Mouse (Mus musculus) kidney, adult 18-20 months (tissue): ENCODE measurements around the gene Btbd1.

Source experiments
- DNase-seq: peaks from one replicate; pipeline ENCODE4 v3.0.0; 2021

Btbd1 gene

GRCm38 (mm10) chr7:81829379-81829894 is at the start of gene Btbd1:
Gene Btbd1, minus strand, starts transcription at chr7:81829431.
- DNase-seq = peak; percentile 88

GRCm38 (mm10) chr7:81875372-81875771 is 46.1 kb upstream of the Btbd1 start:
- DNase-seq = no peak

- no peak for DNase-seq
Observed at GRCm38 (mm10) chr7:81874636-81875035, 45.4 kb upstream of the Btbd1 start.

DNA sequence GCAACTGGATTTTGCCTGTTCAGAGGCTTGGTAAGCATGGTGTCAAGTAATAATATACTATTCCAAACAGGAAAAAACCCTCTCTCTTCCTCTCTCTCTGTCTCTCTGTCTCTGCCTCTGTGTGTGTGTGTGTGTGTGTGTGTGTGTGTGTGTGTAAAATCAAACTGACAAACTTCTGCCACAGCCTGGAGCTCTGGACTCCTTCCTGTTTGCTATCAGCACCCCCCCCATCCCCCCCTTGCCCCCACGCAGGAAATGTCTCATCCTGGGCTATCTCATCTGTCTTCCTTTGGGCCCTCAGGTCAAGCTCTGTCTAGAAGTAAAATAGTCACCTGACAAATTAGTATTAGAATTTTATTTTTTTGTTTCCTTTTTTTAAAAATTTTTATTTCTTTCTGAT is 44.6 kb upstream of the Btbd1 start:
- DNase-seq = no peak

- no peak for DNase-seq
Observed at GRCm38 (mm10) chr7:81872493-81873013, 43.3 kb upstream of the Btbd1 start.

DNA sequence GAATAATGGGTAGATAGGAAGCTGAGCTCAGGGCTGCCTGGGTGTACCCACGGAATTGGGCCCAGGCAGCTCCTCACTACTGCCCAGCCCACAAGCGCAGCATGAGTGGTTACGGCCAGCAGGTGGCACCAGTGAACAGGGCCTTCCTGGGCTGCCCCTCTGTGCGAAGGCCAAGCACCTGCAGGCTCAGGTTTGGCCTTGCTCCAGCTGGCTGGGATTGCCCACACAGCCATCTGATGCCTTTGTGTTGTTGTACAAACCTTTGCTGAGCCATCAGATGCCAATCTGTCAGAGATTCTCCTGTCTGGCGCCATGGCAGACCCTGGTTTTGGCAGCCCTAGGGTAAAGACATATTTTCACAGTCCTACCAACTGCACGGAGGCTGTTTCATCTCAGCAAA is 38.9 kb upstream of the Btbd1 start:
- peak; percentile 84 for DNase-seq

GRCm38 (mm10) chr7:81867231-81867930 is 38.1 kb upstream of the Btbd1 start:
- DNase-seq = no peak

DNA sequence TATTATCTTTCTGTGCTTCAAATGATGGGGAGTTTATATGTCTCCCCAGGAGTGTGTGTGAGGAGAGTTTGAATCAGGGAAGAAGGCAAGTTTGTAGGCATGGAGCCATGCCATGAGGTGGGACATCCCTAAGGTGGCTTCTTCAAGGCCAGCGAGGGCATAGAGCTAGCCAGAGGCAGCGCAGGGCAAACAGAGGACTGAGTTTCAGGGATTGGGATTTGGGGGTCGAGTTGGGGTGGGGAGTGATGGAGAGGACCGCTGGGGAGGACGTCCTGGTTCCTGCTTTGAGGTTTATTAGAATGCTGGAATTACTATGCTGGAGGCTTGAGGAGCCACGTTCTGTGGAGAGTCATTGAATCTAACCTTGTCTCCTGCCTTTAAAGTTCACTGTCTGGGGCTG is 36.7 kb upstream of the Btbd1 start:
- DNase-seq = no peak

DNA sequence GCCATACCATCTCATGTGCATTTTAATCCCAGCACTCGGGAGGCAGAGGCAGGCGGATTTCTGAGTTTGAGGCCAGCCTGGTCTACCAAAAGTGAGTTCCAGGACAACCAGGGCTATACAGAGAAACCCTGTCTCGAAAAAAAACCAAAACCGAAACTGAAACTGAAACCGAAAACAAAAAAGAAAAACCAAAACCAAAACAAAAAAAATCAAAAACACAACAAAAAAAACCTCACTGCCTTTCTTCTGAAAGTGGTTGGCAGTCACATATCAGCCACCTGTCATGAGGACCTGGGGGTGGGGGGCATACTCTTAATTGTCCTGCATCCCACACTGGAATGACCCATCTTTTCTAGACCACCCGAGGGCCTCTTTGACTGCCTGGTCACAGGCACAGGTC is 35.3 kb upstream of the Btbd1 start:
- DNase-seq = no peak

DNA sequence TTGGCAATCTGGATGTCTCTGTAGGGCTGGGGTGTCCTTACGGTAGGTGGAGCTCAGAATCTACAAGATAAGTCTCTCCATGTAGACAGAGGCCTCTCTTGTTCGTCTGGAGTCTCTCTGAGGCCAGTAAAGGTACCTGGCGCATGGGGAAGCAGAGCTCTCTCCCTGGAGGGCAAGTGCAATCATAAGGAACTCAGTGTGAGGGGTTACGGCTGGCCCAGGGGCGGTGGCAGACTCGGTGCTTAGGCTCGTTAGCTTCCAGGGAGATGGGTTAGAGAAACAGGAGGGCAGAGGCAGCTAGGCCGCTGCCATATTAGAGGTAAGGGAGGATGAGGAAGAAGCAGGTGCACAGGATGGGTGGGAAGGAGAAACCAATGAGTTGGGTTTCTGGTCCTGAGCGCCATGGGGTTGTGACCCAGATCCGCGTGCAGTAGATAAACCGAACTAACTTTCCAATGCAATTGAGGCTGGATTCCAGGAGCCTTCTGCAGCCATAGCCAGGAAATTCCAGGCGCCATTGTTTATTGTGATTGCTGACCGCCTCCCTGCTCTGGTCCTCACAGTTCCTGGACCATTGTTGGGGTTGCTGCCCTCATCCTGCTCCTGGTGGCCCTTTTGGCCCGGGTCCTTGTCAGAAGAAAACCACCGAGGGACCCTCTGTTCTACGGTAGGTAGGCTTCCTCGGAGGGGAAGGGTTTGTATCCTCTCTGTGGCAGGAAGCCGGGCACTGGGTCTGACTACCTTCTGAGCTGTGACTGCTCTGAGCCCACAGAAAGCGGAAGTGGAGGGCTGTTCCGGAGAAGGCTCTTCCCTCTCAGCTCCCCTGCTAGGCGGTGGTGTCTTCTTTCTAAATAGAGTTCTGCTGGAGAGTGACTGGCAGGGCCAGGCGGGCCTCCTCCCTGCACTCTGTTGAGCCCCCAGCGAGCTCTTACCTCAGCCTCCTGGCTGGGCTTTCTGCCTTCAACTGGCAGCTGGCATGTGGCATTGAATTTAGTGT is 33.7 kb upstream of the Btbd1 start:
- no peak for DNase-seq

DNA sequence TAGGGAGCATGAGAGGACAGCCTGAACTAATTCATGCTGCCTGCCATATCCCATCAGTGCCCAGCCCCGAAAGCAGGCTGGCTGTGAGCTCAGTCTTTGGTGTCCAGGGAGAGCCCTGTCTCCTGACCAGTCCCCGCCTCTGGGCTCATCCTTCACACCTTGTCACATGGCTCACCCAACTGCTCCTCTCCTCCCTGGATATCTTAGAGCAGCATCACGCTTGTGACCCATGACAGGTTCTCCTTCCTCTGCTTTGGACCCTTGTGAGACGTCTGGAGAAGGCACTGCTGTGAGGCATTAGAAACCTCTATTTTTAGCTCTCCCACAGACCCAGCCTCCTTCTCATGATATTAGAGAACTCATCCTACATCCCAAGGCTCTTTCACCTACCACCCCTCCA is 32.7 kb upstream of the Btbd1 start:
- no peak for DNase-seq

DNA sequence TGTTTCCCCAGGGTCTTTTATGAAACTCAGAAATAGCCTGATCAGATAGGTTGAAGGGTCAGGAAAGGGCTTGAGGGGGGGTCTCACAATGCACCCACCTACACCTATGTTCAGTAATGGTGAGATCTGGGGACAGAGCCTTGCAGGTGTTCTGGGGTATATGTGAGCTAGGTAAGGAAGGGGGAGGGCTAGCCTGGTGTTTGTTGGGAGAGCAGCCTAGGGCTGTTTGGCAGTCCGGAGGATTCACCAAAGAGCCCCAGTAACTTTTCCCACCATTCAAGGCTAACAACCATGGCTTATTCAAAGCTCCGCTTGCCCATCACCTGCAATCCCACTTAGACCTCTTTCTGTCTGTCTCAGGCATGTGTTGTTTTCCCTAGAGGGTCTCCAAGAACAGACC is 32.2 kb upstream of the Btbd1 start:
- no peak for DNase-seq

- no peak for DNase-seq
Observed at GRCm38 (mm10) chr7:81860996-81861395, 31.8 kb upstream of the Btbd1 start.

DNA sequence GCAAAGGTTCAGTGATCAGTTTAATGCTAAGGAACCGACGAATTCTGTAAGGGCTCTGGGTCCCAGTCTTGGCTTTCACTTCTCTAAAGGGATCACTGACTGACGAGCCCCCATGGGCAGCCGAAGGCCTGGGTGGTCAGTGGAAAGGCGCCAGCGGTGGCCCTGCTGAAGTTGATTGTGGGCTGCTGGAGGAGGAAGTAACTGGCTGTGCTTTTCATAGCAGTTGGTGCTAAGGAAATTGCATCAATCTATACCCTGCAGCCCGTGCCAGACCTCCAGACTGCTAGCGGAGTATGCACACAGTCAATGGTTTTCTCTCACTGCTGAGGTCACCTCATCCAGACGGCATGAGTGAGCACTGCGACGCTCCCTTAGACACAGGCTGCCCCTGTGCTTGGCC is 30.8 kb upstream of the Btbd1 start:
- DNase-seq = no peak

DNA sequence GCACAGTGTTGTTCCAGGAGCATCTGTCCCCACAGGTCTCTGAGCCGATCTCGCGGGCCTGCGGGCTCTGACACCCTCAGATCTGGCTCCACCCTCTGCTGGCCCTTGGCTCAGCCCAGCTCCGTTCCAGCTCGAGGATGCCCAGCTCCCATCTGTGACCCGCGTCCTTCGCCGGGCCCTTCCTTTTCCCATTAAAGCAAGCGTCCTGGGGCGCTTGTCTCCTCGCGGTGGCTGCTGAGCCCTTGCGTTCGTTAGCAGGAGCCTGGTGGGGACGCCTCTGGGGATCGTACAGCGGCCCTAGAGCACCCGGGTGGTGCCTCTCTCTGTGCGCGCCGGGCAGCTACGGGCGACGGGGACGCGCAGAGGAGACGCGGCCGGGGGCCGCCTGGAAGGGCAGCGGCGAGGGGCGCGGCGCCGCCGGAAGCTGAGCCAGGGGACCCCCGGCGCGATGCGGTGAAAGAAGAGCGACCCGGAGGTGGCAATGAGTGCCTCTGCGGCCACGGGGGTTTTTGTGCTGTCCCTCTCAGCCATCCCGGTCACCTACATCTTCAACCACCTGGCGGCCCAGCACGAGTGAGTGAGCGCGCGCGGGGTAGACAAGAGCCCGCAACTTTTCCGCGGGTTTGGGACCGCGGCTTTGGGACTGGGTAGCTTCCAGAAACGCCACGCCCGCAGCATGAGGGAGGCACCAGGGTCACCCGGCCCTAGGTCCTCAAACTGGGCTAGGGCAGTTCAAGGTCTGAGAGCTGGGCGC is 29.9 kb upstream of the Btbd1 start, which contains the start of gene Tm6sf1:
Tm6sf1 (plus strand) TSS at position 34 of the 754 bp plus-strand sequence.
- DNase-seq = peak; percentile 38

DNA sequence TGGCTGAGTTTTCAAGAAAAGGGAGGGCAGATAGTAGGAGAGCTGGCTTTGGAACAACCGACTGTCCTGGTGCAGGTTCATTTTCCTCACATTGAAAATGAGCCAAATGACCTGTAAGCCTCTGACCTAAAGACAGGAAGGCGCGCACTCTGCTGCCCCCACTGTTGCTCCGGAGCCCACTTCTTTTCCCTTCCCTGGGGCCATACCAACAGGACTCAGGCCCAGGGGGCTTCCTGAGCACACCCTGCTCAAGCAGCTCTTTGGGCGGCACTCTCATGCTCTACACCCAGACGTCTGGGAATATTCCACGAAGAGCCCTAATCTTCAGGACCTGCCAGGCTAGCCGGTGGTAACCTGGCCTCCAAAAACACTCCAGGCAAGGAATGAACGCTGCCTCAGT is 29.0 kb upstream of the Btbd1 start:
- no peak for DNase-seq

GRCm38 (mm10) chr7:81856221-81856620 is 27.0 kb upstream of the Btbd1 start:
- no peak for DNase-seq

DNA sequence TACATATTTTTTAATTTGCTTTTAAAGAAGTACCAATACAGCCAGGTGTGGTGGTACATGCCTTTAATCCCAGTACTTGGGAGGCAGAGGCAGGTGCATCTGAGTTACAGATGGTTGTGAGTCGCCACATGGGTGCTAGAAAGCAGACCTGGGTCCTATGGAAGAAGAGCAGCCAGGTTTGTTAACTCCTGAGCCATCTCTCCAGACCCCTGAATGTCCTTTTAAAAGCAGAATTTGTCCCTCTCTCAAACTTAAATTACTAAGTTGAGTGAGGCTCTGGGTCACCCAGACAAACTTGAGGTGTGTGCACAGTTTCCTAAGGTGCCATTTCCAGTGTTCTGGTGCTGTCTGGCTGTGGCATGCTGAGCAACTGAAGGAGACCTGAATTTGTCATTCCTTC is 26.5 kb upstream of the Btbd1 start, which contains the start of gene Gm10160:
Gm10160 (minus strand) TSS at position 101 of the 400 bp plus-strand sequence.
- no peak for DNase-seq

- DNase-seq = no peak
Observed at GRCm38 (mm10) chr7:81854568-81855307, 25.5 kb upstream of the Btbd1 start.

GRCm38 (mm10) chr7:81851706-81852105 is 22.5 kb upstream of the Btbd1 start:
- no peak for DNase-seq

GRCm38 (mm10) chr7:81850171-81850570 is 20.9 kb upstream of the Btbd1 start:
- no peak for DNase-seq

DNA sequence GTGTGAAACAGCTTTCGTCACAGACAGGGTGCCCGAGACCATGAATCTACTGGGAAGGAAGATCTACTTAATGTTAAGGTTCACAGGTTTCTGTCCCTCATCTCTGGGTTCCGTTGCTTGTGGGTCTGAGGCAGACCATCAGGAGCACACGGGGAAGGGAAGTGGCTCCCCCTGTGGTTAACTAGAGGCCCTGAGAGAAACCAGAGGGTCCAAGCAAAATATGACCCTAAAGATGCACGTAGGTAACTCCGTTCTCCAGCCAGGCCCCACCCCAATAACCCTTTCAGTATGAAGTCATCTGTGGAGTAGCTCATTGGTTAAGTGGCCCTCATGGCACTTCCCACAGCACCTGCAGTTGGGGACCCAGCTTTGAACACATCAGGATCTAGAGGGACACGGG is 20.4 kb upstream of the Btbd1 start:
- DNase-seq = no peak
